Mouse (Mus musculus) adrenal gland, postnatal 14 days (tissue): ENCODE measurements around the gene Gabrb1. TPM values are rescaled to one million over a fixed set of nuclear protein-coding genes. Genes with fewer than 3 reads are reported as not detected.
A peak's percentile ranks its signal among the peaks of the same experiment; 100 is the strongest.

ENCODE experiments used
- DNase-seq: peaks from one replicate; pipeline ENCODE4 v3.0.0; 2021; ENCODE audit warnings: mixed read lengths
- total RNA-seq: library from RNA; stranded (reverse); gene quantifications from 2 replicates; pipeline ENCODE4 v1.2.3, GENCODE M21; 2021

Gene Gabrb1
- total RNA-seq, 1 experiment from 2014 or later, result 0.33 TPM

- DNase-seq, result no peak
These were observed 506.5 kb downstream of the Gabrb1 start for GRCm38 (mm10) chr5:72164386-72164785.

- DNase-seq, result peak; percentile 97
These were observed 509.8 kb downstream of the Gabrb1 start, which contains the start of gene Commd8 for GRCm38 (mm10) chr5:72167594-72168284. Commd8 (minus strand) TSS chr5:72168189.

- no peak for DNase-seq
These were observed 510.3 kb downstream of the Gabrb1 start for GRCm38 (mm10) chr5:72168285-72168621.

- DNase-seq, result no peak
These were observed 512.2 kb downstream of the Gabrb1 start for GRCm38 (mm10) chr5:72170067-72170466.

GRCm38 (mm10) chr5:72172675-72173074, 514.8 kb downstream of the Gabrb1 start:
- DNase-seq, result peak; percentile 72

- no peak for DNase-seq
These were observed 515.6 kb downstream of the Gabrb1 start for GRCm38 (mm10) chr5:72173521-72173920.

- no peak for DNase-seq
These were observed 517.1 kb downstream of the Gabrb1 start for GRCm38 (mm10) chr5:72175050-72175449.

GRCm38 (mm10) chr5:72175530-72175929, 517.6 kb downstream of the Gabrb1 start:
- no peak for DNase-seq

GRCm38 (mm10) chr5:72181194-72181593, 523.3 kb downstream of the Gabrb1 start:
- DNase-seq, result no peak

GRCm38 (mm10) chr5:72182804-72183203, 524.9 kb downstream of the Gabrb1 start:
- peak; percentile 29 for DNase-seq

GRCm38 (mm10) chr5:72183929-72184328, 526.0 kb downstream of the Gabrb1 start:
- no peak for DNase-seq

- no peak for DNase-seq
These were observed 526.7 kb downstream of the Gabrb1 start for GRCm38 (mm10) chr5:72184437-72185100.

- no peak for DNase-seq
These were observed 533.2 kb downstream of the Gabrb1 start for GRCm38 (mm10) chr5:72191154-72191553.

- DNase-seq, result no peak
These were observed 534.0 kb downstream of the Gabrb1 start for GRCm38 (mm10) chr5:72191932-72192331.

- no peak for DNase-seq
These were observed 537.5 kb downstream of the Gabrb1 start for GRCm38 (mm10) chr5:72195442-72195841.

Other genes with a start within 250 kb of the Gabrb1 start
- not detected in 2 replicates for gene Cox7b2, start 109.9 kb upstream of the Gabrb1 start, total RNA-seq
- 0.11 and 0.23 TPM in 2 replicates for gene Gabra4, start 195 bp downstream of the Gabrb1 start, total RNA-seq